Comparison of ENCODE assay signal across 14 mouse cellular contexts in the genomic region with DNA sequence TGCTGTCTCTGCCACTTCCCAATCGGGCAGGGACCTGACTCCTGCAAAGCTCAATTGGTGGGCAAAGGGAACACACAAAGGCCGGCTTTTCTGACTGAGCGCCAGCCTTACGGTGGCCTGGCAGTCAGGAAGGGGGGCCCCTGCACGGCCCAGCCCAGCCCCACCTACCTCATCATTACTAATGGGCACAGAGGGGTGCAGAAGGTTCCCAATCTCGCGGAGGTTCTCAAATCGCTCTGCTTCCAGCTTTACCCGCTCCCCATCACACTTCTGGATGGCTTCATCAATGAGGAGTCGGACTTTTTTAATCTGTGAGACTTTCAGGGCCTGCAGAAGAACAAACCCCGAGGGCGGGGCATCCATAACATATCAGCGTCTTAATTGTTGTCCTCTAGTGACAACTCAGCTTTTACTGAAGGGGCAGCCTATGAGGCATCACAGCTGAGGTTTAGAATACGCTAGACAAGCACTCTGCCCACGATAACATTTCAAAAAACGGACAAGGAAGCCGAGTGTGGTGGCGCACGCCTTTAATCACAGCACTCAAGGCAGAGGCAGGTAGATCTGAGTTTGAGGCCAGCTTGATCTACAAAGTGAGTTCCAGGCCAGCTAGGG. TPM values are rescaled to one million over a fixed set of nuclear protein-coding genes. Genes with fewer than 3 reads are reported as not detected.
DNase-seq lines count a peak whose midpoint lies in the region; ATAC-seq and TF ChIP-seq lines count a peak whose summit lies in the region.
"Had no signal": no experiment of that assay in that cellular context is flagged by ENCODE, and none has a peak within 500 bp of the region (broad histone marks: within the 10 kb centered on the region; RNA-seq: fewer than 3 reads in every experiment).

No protein-coding gene starts in this region.

- TF ChIP-seq POLR2A in olfactory bulb, adult 2 months (IDR thresholded peaks at IDR 0.05; ENCODE audit: insufficient read depth, low read depth, low read length) = no peak

- peaks cover 10% of the 10 kb centered on the region for H3K36me3 ChIP-seq in neural tube, embryonic 11.5 days (ENCODE audit: control insufficient read depth, insufficient read depth, low read length)
- H3K36me3 ChIP-seq in forebrain, embryonic 16.5 days (ENCODE audit: control insufficient read depth, insufficient read depth) = peaks cover 10% of the 10 kb centered on the region
- peaks cover 75% of the 10 kb centered on the region for H3K36me3 ChIP-seq in midbrain, embryonic 10.5 days

- no peaks in the 10 kb centered on the region for H3K27me3 ChIP-seq in neural tube, embryonic 11.5 days (ENCODE audit: control insufficient read depth, insufficient read depth, low read length)
- no peaks in the 10 kb centered on the region for H3K27me3 ChIP-seq in forebrain, embryonic 16.5 days (replicated peaks; ENCODE audit: control insufficient read depth, insufficient read depth, low read length)
- H3K27me3 ChIP-seq in midbrain, embryonic 10.5 days (ENCODE audit: low read depth, poor library complexity, severe bottlenecking) = no peaks in the 10 kb centered on the region
- H3K27me3 ChIP-seq: liver, embryonic 15.5 days had no signal

- peak overlapping the region; percentile 91 for H3K27ac ChIP-seq in neural tube, embryonic 11.5 days (ENCODE audit: low read depth, low read length)
- H3K27ac ChIP-seq in forebrain, embryonic 16.5 days (ENCODE audit: low read length) = peak overlapping the region; percentile 92
- H3K27ac ChIP-seq in midbrain, embryonic 10.5 days (replicated peaks) = peak overlapping the region; percentile 95
- 0 out of 2 replicates have a peak overlapping the region, but pooled peaks have one; percentile 6 for H3K27ac ChIP-seq in olfactory bulb, adult 2 months (ENCODE audit: insufficient read depth, low read depth, low read length)
- H3K27ac ChIP-seq: liver, embryonic 15.5 days; macrophage had no signal

- DNase-seq in neural tube, embryonic 11.5 days (ENCODE audit: low spot score) = no peak
- no peak for DNase-seq in neural tube, embryonic 10.5 days (ENCODE audit: extremely low spot score, low spot score)
- DNase-seq in midbrain, embryonic 10.5 days (ENCODE audit: low spot score) = no peak
- no peak for DNase-seq in right cerebral cortex, postnatal 14 days
- DNase-seq in kidney, adult 18-20 months = no peak
- no peak for DNase-seq in kidney, postnatal 36 days
- DNase-seq: adrenal gland, postnatal 25 days; heart, adult 11 months; heart, postnatal 36 days; kidney, postnatal 4 days had no signal

- H3K4me1 ChIP-seq in neural tube, embryonic 11.5 days (ENCODE audit: control insufficient read depth, insufficient read depth, low read length) = peaks cover 30% of the 10 kb centered on the region
- peaks cover 31% of the 10 kb centered on the region for H3K4me1 ChIP-seq in forebrain, embryonic 16.5 days (replicated peaks; ENCODE audit: control insufficient read depth, insufficient read depth, low read length)
- H3K4me1 ChIP-seq in midbrain, embryonic 10.5 days = peaks cover 67% of the 10 kb centered on the region
- peaks cover 2% of the 10 kb centered on the region; the same call in 1 of the 2 replicates for H3K4me1 ChIP-seq in olfactory bulb, adult 2 months (ENCODE audit: control insufficient read depth, insufficient read depth, low read length)

- H3K9ac ChIP-seq in neural tube, embryonic 11.5 days (ENCODE audit: low read length) = peak overlapping the region; percentile 42; the same call in 1 of the 2 replicates
- H3K9ac ChIP-seq in forebrain, embryonic 16.5 days (replicated peaks; ENCODE audit: low read depth, low read length) = peak overlapping the region; percentile 46
- H3K9ac ChIP-seq: liver, embryonic 15.5 days had no signal

- WGBS in neural tube, embryonic 11.5 days = 22% methylated on average over 19 of the region's 19 CpGs
- 9% methylated on average over 19 of the region's 19 CpGs for WGBS in forebrain, embryonic 16.5 days
- 17% methylated on average over 19 of the region's 19 CpGs for WGBS in midbrain, embryonic 10.5 days
- 45% methylated on average over 19 of the region's 19 CpGs for WGBS in olfactory bulb, adult 2 months

- no peak for TF ChIP-seq CTCF in olfactory bulb, adult 2 months (IDR thresholded peaks at IDR 0.05; ENCODE audit: insufficient read depth, low read depth, low read length)

- H3K4me3 ChIP-seq in neural tube, embryonic 11.5 days (ENCODE audit: low read depth, low read length) = no peak overlapping the region
- no peak overlapping the region for H3K4me3 ChIP-seq in forebrain, embryonic 16.5 days (replicated peaks; ENCODE audit: low read length)
- peak overlapping the region; percentile 41 for H3K4me3 ChIP-seq in midbrain, embryonic 10.5 days
- H3K4me3 ChIP-seq in olfactory bulb, adult 2 months (ENCODE audit: insufficient read depth, low read depth, low read length) = no peak overlapping the region
- H3K4me3 ChIP-seq: liver, embryonic 15.5 days had no signal

- peak; percentile 88 for ATAC-seq in neural tube, embryonic 11.5 days (ENCODE audit: insufficient read depth, low FRiP score, low TSS enrichment)
- ATAC-seq in forebrain, embryonic 16.5 days = peak; percentile 61

- no peak overlapping the region for H3K4me2 ChIP-seq in neural tube, embryonic 11.5 days (ENCODE audit: low read depth)
- peak overlapping the region; percentile 10 for H3K4me2 ChIP-seq in forebrain, embryonic 16.5 days (ENCODE audit: low read length)
- H3K4me2 ChIP-seq: liver, embryonic 15.5 days had no signal

- H3K9me3 ChIP-seq in neural tube, embryonic 11.5 days (ENCODE audit: control insufficient read depth, low read length) = no peaks in the 10 kb centered on the region
- H3K9me3 ChIP-seq in forebrain, embryonic 16.5 days (ENCODE audit: control insufficient read depth, low read length) = no peaks in the 10 kb centered on the region
- no peaks in the 10 kb centered on the region for H3K9me3 ChIP-seq in midbrain, embryonic 10.5 days (replicated peaks)
- H3K9me3 ChIP-seq: liver, embryonic 15.5 days had no signal

RNA-seq across cellular contexts. Expression of gene Sars, which starts 11.0 kb away (rescaled TPM):
- polyA plus RNA-seq in neural tube, embryonic 11.5 days (2014; fragmentation: Nextera tagmentation; extraction: Ambion mirVana) = 214 and 216 TPM in 2 replicates
- 230 and 238 TPM in 2 replicates for polyA plus RNA-seq in forebrain, embryonic 16.5 days (2015; fragmentation: Nextera tagmentation; extraction: Ambion mirVana)
- polyA plus RNA-seq in midbrain, embryonic 10.5 days (2016; fragmentation: Nextera tagmentation; extraction: Ambion mirVana) = 179 and 187 TPM in 2 replicates
- 343 TPM in 1 of 2 replicates, not detected in the other for polyA plus RNA-seq in olfactory bulb, adult 2 months (2012; ENCODE audit: insufficient read depth, insufficient read length, low replicate concordance, missing spikeins)

RNA-seq across cellular contexts. Expression of gene Celsr2, which starts 18.6 kb away (rescaled TPM):
- 65.2 and 65.5 TPM in 2 replicates for polyA plus RNA-seq in neural tube, embryonic 11.5 days (2014; fragmentation: Nextera tagmentation; extraction: Ambion mirVana)
- polyA plus RNA-seq in forebrain, embryonic 16.5 days (2015; fragmentation: Nextera tagmentation; extraction: Ambion mirVana) = 46.7 and 47.3 TPM in 2 replicates
- polyA plus RNA-seq in midbrain, embryonic 10.5 days (2016; fragmentation: Nextera tagmentation; extraction: Ambion mirVana) = 53.7 and 67.5 TPM in 2 replicates
- polyA plus RNA-seq in olfactory bulb, adult 2 months (2012; ENCODE audit: insufficient read depth, insufficient read length, low replicate concordance, missing spikeins) = not detected in 2 replicates
- polyA plus RNA-seq: macrophage had no signal

RNA-seq across cellular contexts. Expression of gene Psrc1, which starts 50.3 kb away (rescaled TPM):
- 52.0 and 54.0 TPM in 2 replicates for polyA plus RNA-seq in neural tube, embryonic 11.5 days (2014; fragmentation: Nextera tagmentation; extraction: Ambion mirVana)
- polyA plus RNA-seq in forebrain, embryonic 16.5 days (2015; fragmentation: Nextera tagmentation; extraction: Ambion mirVana) = 29.0 and 29.2 TPM in 2 replicates
- polyA plus RNA-seq in midbrain, embryonic 10.5 days (2016; fragmentation: Nextera tagmentation; extraction: Ambion mirVana) = 93.3 and 105 TPM in 2 replicates
- polyA plus RNA-seq in olfactory bulb, adult 2 months (2012; ENCODE audit: insufficient read depth, insufficient read length, low replicate concordance, missing spikeins) = not detected in 2 replicates

Comparison
In these comparisons a context has a peak if more than half of its experiments do, and no peak if none do; other contexts are left out.
1. H3K27ac ChIP-seq: peak in every context shown above with its lines; median percentile 95 in midbrain, embryonic 10.5 days; 92 in forebrain, embryonic 16.5 days; 91 in neural tube, embryonic 11.5 days; 6 in olfactory bulb, adult 2 months.
2. RNA of gene Psrc1, which starts 50.3 kb away (polyA plus RNA-seq): 93.3 to 105 TPM in midbrain, embryonic 10.5 days, 52.0 to 54.0 TPM in neural tube, embryonic 11.5 days and 29.0 to 29.2 TPM in forebrain, embryonic 16.5 days; not detected in olfactory bulb, adult 2 months; every median in the first group is over 10 times any median in the second.